Mouse (Mus musculus): ENCODE data around the gene H2afv.

DNA sequence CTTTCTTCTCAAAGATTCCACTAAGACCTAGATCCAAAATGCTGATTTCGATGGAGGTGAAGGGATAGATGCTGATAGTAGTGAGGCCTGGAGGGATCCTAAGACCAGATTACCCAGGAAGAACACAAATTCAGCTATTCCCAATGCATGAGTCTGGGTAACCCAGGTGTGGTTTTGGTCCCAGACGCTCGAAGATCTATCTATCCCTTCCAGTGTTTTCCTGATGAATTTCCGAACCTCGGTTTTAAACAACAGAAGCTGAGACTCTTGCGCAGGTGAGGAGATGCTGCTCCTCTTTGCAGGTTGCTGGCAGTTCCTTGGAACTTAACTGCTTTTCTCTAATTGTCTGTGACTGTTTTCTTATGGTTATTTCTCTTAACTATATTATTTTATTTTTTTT lies 30.1 kb upstream of the H2afv start:
- TF ChIP-seq MAX (IDR thresholded peaks at IDR 0.05; ENCODE audit: low read depth) (no peak), E2F4 (IDR thresholded peaks at IDR 0.05; ENCODE audit: insufficient read depth) (no peak), POLR2A (IDR thresholded peaks at IDR 0.05; ENCODE audit: insufficient read length, low read depth) (no peak)

Data from myocyte (in vitro differentiated cells).